Mouse (Mus musculus): Measurements from ENCODE around the gene Plpp7. TPM values are rescaled to one million over a fixed set of nuclear protein-coding genes. Genes with fewer than 3 reads are reported as not detected.

Gene Plpp7
- polyA plus RNA-seq, 1 experiment, result 6.0 TPM

DNA sequence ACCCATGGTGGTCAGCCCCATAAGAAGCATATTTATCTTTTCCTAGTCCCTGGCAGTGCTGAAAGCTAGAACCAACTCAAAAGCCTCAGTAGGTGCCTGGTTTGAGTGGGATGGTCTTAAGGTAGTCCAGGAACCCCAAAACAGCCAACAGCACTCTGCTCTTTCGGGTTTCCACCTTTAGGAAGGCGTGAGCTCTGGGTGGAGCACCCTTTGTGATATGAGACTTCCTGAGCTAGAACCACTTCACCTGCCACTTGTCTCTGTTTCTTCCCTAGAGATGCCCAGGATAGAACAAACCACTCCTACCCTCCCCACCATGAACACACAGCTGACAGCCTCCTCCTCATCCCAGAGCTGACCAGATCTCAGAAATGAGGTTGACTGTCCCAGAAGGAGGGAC, 38.0 kb upstream of the Plpp7 start:
- no peaks in the 10 kb centered on the region for H3K27me3 ChIP-seq (replicated peaks; ENCODE audit: control insufficient read depth, insufficient read depth, low read length)
- no peaks in the 10 kb centered on the region for H3K36me3 ChIP-seq (ENCODE audit: control insufficient read depth, insufficient read depth, low read length)
- H3K4me1 ChIP-seq (ENCODE audit: control insufficient read depth, insufficient read depth, low read length), result no peaks in the 10 kb centered on the region
- no peak for DNase-seq
- H3K4me3 ChIP-seq (ENCODE audit: insufficient read depth, low read depth, low read length), result no peak overlapping the region
- H3K27ac ChIP-seq (ENCODE audit: insufficient read depth, low read depth, low read length), result no peak overlapping the region
- TF ChIP-seq CTCF (conservative IDR thresholded peaks at IDR 0.05; ENCODE audit: insufficient read depth, insufficient read length, low read depth, low read length), result no peak
- no peak for TF ChIP-seq POLR2A (IDR thresholded peaks at IDR 0.05; ENCODE audit: low read depth, low read length)
- WGBS, result 75% methylated on average over 2 of the region's 2 CpGs

DNA sequence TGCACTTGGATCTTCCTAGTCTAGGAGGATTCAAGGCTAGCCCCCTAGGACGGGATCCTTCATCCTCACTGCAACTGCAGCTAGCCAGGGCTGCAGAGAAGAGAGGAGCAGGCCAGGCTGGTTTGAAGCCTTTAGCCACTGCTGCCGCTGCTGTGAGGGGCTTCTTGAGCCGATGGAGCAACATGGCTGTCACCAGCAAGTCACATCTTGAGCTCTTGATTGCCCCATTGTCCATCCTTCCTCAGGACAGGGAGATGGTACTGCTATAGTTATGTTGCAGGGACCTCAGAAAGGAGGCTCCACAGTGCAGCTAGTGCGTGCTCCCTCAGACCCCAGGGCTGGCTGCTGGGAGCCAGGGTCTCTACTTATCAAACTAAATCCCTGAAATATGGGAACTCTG, 37.5 kb upstream of the Plpp7 start:
- Histone ChIP-seq H3K36me3 (ENCODE audit: control insufficient read depth, insufficient read depth, low read length) (no peaks in the 10 kb centered on the region), H3K27me3 (replicated peaks; ENCODE audit: control insufficient read depth, insufficient read depth, low read length) (no peaks in the 10 kb centered on the region), H3K27ac (ENCODE audit: insufficient read depth, low read depth, low read length) (no peak overlapping the region), H3K4me1 (ENCODE audit: control insufficient read depth, insufficient read depth, low read length) (no peaks in the 10 kb centered on the region), H3K4me3 (ENCODE audit: insufficient read depth, low read depth, low read length) (no peak overlapping the region)
- no peak for DNase-seq
- WGBS, result 86% methylated on average over 4 of the region's 4 CpGs
- TF ChIP-seq CTCF (conservative IDR thresholded peaks at IDR 0.05; ENCODE audit: insufficient read depth, insufficient read length, low read depth, low read length) (no peak), POLR2A (IDR thresholded peaks at IDR 0.05; ENCODE audit: low read depth, low read length) (no peak)

DNA sequence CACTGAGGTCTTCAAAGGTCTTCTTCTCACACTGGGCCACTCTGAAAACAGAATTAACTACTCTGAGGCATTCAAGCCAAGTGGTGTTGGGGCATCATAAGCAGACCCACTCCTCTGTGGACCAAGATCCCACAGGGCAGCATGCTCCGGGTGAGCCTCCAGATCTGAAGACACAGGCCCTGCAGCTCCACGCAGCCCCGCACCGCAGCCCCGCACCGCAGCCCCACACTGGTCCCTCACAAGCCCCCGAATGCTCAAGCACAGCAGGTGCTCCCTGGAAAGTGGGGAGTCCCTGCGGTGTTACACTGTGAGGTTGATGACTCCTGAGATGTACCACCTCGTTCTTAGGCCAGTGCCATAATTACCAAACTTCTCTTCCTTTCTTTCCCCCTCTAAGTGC, 37.1 kb upstream of the Plpp7 start:
- DNase-seq, result no peak
- no peak for TF ChIP-seq CTCF (conservative IDR thresholded peaks at IDR 0.05; ENCODE audit: insufficient read depth, insufficient read length, low read depth, low read length)
- TF ChIP-seq POLR2A (IDR thresholded peaks at IDR 0.05; ENCODE audit: low read depth, low read length), result no peak
- Histone ChIP-seq H3K36me3 (ENCODE audit: control insufficient read depth, insufficient read depth, low read length) (no peaks in the 10 kb centered on the region), H3K27me3 (replicated peaks; ENCODE audit: control insufficient read depth, insufficient read depth, low read length) (no peaks in the 10 kb centered on the region), H3K27ac (ENCODE audit: insufficient read depth, low read depth, low read length) (no peak overlapping the region), H3K4me3 (ENCODE audit: insufficient read depth, low read depth, low read length) (no peak overlapping the region), H3K4me1 (ENCODE audit: control insufficient read depth, insufficient read depth, low read length) (no peaks in the 10 kb centered on the region)
- WGBS, result 84% methylated on average over 9 of the region's 9 CpGs

DNA sequence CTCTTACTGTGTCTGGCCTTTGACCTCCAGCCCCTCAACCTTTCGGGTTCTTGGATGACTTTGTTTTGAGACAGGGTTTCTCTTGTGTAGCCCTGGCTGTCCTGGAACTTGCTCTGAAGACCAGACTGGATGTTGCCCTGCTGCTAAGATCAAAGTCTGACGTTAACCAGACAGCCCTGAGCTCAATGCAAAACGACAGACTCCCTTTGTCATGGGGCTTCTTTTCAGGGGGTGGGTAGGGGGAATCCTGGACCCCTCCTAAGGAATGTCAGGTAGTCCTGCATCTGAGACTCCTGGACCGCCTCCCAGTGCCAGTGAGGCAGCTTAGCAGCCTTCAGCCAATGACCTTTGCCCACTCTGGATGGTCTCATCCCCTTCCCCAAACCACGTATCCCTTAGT, 36.6 kb upstream of the Plpp7 start:
- Histone ChIP-seq H3K4me1 (ENCODE audit: control insufficient read depth, insufficient read depth, low read length) (no peaks in the 10 kb centered on the region), H3K27ac (ENCODE audit: insufficient read depth, low read depth, low read length) (no peak overlapping the region), H3K27me3 (replicated peaks; ENCODE audit: control insufficient read depth, insufficient read depth, low read length) (no peaks in the 10 kb centered on the region), H3K4me3 (ENCODE audit: insufficient read depth, low read depth, low read length) (no peak overlapping the region), H3K36me3 (ENCODE audit: control insufficient read depth, insufficient read depth, low read length) (no peaks in the 10 kb centered on the region)
- WGBS, result 51% methylated on average over 5 of the region's 5 CpGs
- no peak for DNase-seq
- TF ChIP-seq POLR2A (IDR thresholded peaks at IDR 0.05; ENCODE audit: low read depth, low read length) (no peak), CTCF (conservative IDR thresholded peaks at IDR 0.05; ENCODE audit: insufficient read depth, insufficient read length, low read depth, low read length) (no peak)

DNA sequence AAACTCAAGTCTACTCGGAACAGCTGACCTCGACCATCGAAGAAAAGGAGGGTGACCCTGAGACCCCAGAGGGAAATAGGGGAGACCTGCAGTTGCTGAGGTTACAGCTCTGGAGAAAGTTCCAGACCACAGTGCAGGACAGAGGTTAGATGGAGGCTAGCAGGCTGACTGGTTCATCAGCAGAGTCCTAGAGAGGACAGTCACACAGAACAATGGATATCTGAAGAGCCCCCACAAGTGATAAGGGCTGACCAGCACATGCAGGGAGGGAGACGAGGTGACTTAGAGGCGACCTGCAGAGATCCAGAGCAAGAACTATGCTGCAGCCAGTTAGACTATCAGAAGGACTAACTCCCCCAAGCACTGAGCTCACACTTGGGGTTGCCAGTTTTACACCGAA, 35.7 kb upstream of the Plpp7 start:
- Histone ChIP-seq H3K27me3 (replicated peaks; ENCODE audit: control insufficient read depth, insufficient read depth, low read length) (no peaks in the 10 kb centered on the region), H3K27ac (ENCODE audit: insufficient read depth, low read depth, low read length) (no peak overlapping the region), H3K36me3 (ENCODE audit: control insufficient read depth, insufficient read depth, low read length) (no peaks in the 10 kb centered on the region), H3K4me3 (ENCODE audit: insufficient read depth, low read depth, low read length) (no peak overlapping the region), H3K4me1 (ENCODE audit: control insufficient read depth, insufficient read depth, low read length) (no peaks in the 10 kb centered on the region)
- WGBS, result 69% methylated on average over 6 of the region's 6 CpGs
- TF ChIP-seq CTCF (conservative IDR thresholded peaks at IDR 0.05; ENCODE audit: insufficient read depth, insufficient read length, low read depth, low read length) (no peak), POLR2A (IDR thresholded peaks at IDR 0.05; ENCODE audit: low read depth, low read length) (no peak)
- no peak for DNase-seq

DNA sequence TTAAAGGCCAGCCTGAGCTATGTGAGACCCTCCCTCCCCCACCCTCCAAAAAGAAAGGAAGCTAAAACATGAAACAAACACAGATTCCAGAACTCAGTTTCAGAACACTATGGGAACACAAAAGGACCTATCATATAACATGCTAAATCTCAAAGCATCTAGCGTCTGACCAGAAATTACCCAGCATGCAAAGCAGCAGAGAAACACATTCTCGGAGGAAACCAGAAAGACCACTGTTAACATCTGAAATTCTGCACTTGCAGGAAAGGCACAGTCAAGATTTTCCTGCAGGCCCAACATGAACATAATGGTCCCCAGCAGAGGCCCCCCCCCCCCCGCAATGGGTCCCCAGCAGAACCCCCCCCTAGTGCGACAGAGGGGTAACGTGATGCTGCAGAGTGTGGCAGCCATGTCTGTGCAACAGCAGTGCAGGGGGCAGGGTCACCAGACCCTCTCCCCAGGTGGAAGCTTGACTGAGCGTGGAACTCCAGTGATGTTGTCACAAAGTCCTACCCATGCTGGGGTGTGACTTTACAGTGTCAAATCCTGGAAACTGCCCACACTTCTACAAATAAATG, 35.0 kb upstream of the Plpp7 start:
- no peak for TF ChIP-seq POLR2A (IDR thresholded peaks at IDR 0.05; ENCODE audit: low read depth, low read length)
- TF ChIP-seq CTCF (conservative IDR thresholded peaks at IDR 0.05; ENCODE audit: insufficient read depth, insufficient read length, low read depth, low read length), result no peak
- Histone ChIP-seq H3K4me3 (ENCODE audit: insufficient read depth, low read depth, low read length) (no peak overlapping the region), H3K4me1 (ENCODE audit: control insufficient read depth, insufficient read depth, low read length) (no peaks in the 10 kb centered on the region), H3K36me3 (ENCODE audit: control insufficient read depth, insufficient read depth, low read length) (no peaks in the 10 kb centered on the region), H3K27me3 (replicated peaks; ENCODE audit: control insufficient read depth, insufficient read depth, low read length) (no peaks in the 10 kb centered on the region), H3K27ac (ENCODE audit: insufficient read depth, low read depth, low read length) (no peak overlapping the region)
- 65% methylated on average over 6 of the region's 6 CpGs for WGBS
- no peak for DNase-seq

DNA sequence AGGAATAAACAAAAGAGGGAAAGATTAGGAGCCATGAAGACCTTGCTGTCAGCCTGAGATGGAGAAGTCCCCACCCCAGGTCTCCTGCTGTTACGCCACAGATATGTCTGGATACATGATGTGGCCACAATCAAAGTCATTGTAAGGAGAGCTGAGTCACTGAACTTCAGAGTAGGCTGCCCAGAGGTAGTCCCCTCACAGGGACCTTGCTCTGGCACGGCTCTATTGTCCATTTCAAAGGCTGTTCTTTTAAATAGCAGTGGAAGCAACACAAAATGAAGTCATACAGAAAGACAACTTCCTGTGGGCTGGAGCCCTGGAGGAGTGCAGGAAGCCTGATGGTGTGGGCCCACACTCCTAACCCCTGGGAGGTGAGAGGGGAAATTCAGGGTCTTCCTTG, 34.1 kb upstream of the Plpp7 start:
- 70% methylated on average over 2 of the region's 2 CpGs for WGBS
- no peaks in the 10 kb centered on the region for H3K27me3 ChIP-seq (replicated peaks; ENCODE audit: control insufficient read depth, insufficient read depth, low read length)
- no peak overlapping the region for H3K4me3 ChIP-seq (ENCODE audit: insufficient read depth, low read depth, low read length)
- TF ChIP-seq POLR2A (IDR thresholded peaks at IDR 0.05; ENCODE audit: low read depth, low read length) (no peak), CTCF (conservative IDR thresholded peaks at IDR 0.05; ENCODE audit: insufficient read depth, insufficient read length, low read depth, low read length) (no peak)
- DNase-seq, result no peak
- H3K4me1 ChIP-seq (ENCODE audit: control insufficient read depth, insufficient read depth, low read length), result no peaks in the 10 kb centered on the region
- H3K27ac ChIP-seq (ENCODE audit: insufficient read depth, low read depth, low read length), result no peak overlapping the region
- H3K36me3 ChIP-seq (ENCODE audit: control insufficient read depth, insufficient read depth, low read length), result no peaks in the 10 kb centered on the region

All from kidney, adult 2 months (tissue).